Mouse (Mus musculus) erythroid progenitor cell, adult 5-6 weeks (primary cell): ENCODE results near the gene Ckap5. TPM values are rescaled to one million over a fixed set of nuclear protein-coding genes. Genes with fewer than 3 reads are reported as not detected.

Experiments
- ATAC-seq: replicated peaks from 2 replicates; pipeline ENCODE4 v1.8.0; 2016; ENCODE audit warnings: moderate number of reproducible peaks, mild to moderate bottlenecking, moderate TSS enrichment, inconsistent platforms; ENCODE audit not compliant: poor library complexity, low FRiP score, severe bottlenecking
- total RNA-seq, 2 experiments: library from RNA; stranded (forward) in 1 of 2; stranded (reverse) in 1 of 2; fragments of 150-400 nt in 1 of 2; fragments of 186-747, 209-891 nt in 1 of 2; gene quantifications; 2 replicates each; pipeline versions ENCODE4 v1.2.3 to v1.2.4; 2015 to 2017; ENCODE audit warnings: low replicate concordance in 2 of 2

Ckap5 gene
- total RNA-seq, 2 experiments from 2014 or later = 210 to 216 TPM

GRCm38 (mm10) chr2:91649553-91650359 is 123.2 kb downstream of the Ckap5 start, which contains the start of the genes Zfp408 and Arhgap1:
TSS of gene Zfp408 (minus strand) at chr2:91649791.
TSS of gene Arhgap1 (plus strand) at chr2:91649860.
- ATAC-seq = peak; percentile 92

GRCm38 (mm10) chr2:91650360-91650995 is 123.9 kb downstream of the Ckap5 start:
- peak; percentile 41 for ATAC-seq

- no peak for ATAC-seq
These were observed 125.1 kb downstream of the Ckap5 start for GRCm38 (mm10) chr2:91651458-91652258.

- ATAC-seq = no peak
These were observed 126.3 kb downstream of the Ckap5 start for GRCm38 (mm10) chr2:91652863-91653262.

GRCm38 (mm10) chr2:91655388-91655787 is 128.8 kb downstream of the Ckap5 start:
- no peak for ATAC-seq

- no peak for ATAC-seq
These were observed 129.3 kb downstream of the Ckap5 start for GRCm38 (mm10) chr2:91655827-91656226.

- no peak for ATAC-seq
These were observed 130.2 kb downstream of the Ckap5 start for GRCm38 (mm10) chr2:91656774-91657173.

GRCm38 (mm10) chr2:91659657-91660056 is 133.1 kb downstream of the Ckap5 start:
- no peak for ATAC-seq

GRCm38 (mm10) chr2:91660981-91661380 is 134.4 kb downstream of the Ckap5 start:
- ATAC-seq = no peak

- ATAC-seq = no peak
These were observed 138.2 kb downstream of the Ckap5 start for GRCm38 (mm10) chr2:91664780-91665179.

- no peak for ATAC-seq
These were observed 139.9 kb downstream of the Ckap5 start for GRCm38 (mm10) chr2:91666386-91666910.

GRCm38 (mm10) chr2:91667747-91668146 is 141.2 kb downstream of the Ckap5 start:
- ATAC-seq = no peak

- ATAC-seq = no peak
These were observed 142.8 kb downstream of the Ckap5 start for GRCm38 (mm10) chr2:91669326-91669725.

GRCm38 (mm10) chr2:91670038-91670437 is 143.5 kb downstream of the Ckap5 start:
- ATAC-seq = no peak

Other genes with a start within 250 kb of the Ckap5 start
- 1.4 and 3.8 TPM in 2 replicates for gene 1110051M20Rik, start 82.1 kb upstream of the Ckap5 start, total RNA-seq (2015; ENCODE audit: low replicate concordance)
- gene 1110051M20Rik, start 82.1 kb upstream of the Ckap5 start, total RNA-seq (2017; ENCODE audit: low replicate concordance) = 1.2 and 4.0 TPM in 2 replicates
- gene Lrp4, start 69.3 kb upstream of the Ckap5 start, total RNA-seq (2015; ENCODE audit: low replicate concordance) = 0.42 and 1.1 TPM in 2 replicates
- gene Lrp4, start 69.3 kb upstream of the Ckap5 start, total RNA-seq (2017; ENCODE audit: low replicate concordance) = 0.51 and 2.6 TPM in 2 replicates
- not detected in 2 replicates for gene F2, start 109.7 kb downstream of the Ckap5 start, total RNA-seq (2015; ENCODE audit: low replicate concordance)
- gene F2, start 109.7 kb downstream of the Ckap5 start, total RNA-seq (2017; ENCODE audit: low replicate concordance) = 0.26 TPM in 1 of 2 replicates, not detected in the other
- gene Zfp408, start 123.0 kb downstream of the Ckap5 start, total RNA-seq (2015; ENCODE audit: low replicate concordance) = 5.0 and 10.1 TPM in 2 replicates
- gene Zfp408, start 123.0 kb downstream of the Ckap5 start, total RNA-seq (2017; ENCODE audit: low replicate concordance) = 1.1 and 3.6 TPM in 2 replicates
- 20.2 and 52.0 TPM in 2 replicates for gene Arhgap1, start 123.1 kb downstream of the Ckap5 start, total RNA-seq (2015; ENCODE audit: low replicate concordance)
- gene Arhgap1, start 123.1 kb downstream of the Ckap5 start, total RNA-seq (2017; ENCODE audit: low replicate concordance) = 8.3 and 24.5 TPM in 2 replicates
- gene Atg13, start 183.8 kb downstream of the Ckap5 start, total RNA-seq (2015; ENCODE audit: low replicate concordance) = 21.4 and 22.0 TPM in 2 replicates
- gene Atg13, start 183.8 kb downstream of the Ckap5 start, total RNA-seq (2017; ENCODE audit: low replicate concordance) = 10.3 and 10.7 TPM in 2 replicates
- 0.84 TPM in 1 of 2 replicates, not detected in the other for gene Harbi1, start 184.1 kb downstream of the Ckap5 start, total RNA-seq (2015; ENCODE audit: low replicate concordance)
- 0.15 and 1.8 TPM in 2 replicates for gene Harbi1, start 184.1 kb downstream of the Ckap5 start, total RNA-seq (2017; ENCODE audit: low replicate concordance)
- gene Ambra1, start 203.4 kb downstream of the Ckap5 start, total RNA-seq (2015; ENCODE audit: low replicate concordance) = 9.7 and 19.7 TPM in 2 replicates
- 20.7 and 28.4 TPM in 2 replicates for gene Ambra1, start 203.4 kb downstream of the Ckap5 start, total RNA-seq (2017; ENCODE audit: low replicate concordance)